Mouse (Mus musculus): ENCODE measurements around the gene Naa20. TPM values are rescaled to one million over a fixed set of nuclear protein-coding genes. Genes with fewer than 3 reads are reported as not detected.

Naa20 gene
- polyA plus RNA-seq, 1 experiment, result not detected

- 81% methylated on average over 8 of the region's 8 CpGs for WGBS
- H3K4me1 ChIP-seq (ENCODE audit: control insufficient read depth, insufficient read depth, low read length), result peaks cover 3% of the 10 kb centered on the region; the same call in 1 of the 2 replicates
- no peak overlapping the region for H3K27ac ChIP-seq (ENCODE audit: insufficient read depth, low read depth, low read length)
- H3K4me3 ChIP-seq (ENCODE audit: insufficient read depth, low read depth, low read length), result no peak overlapping the region
- no peak for TF ChIP-seq CTCF (IDR thresholded peaks at IDR 0.05; ENCODE audit: insufficient read depth, low read depth, low read length)
- TF ChIP-seq POLR2A (IDR thresholded peaks at IDR 0.05; ENCODE audit: insufficient read depth, low read depth, low read length), result no peak
These were observed 35.1 kb downstream of the Naa20 start for GRCm38 (mm10) chr2:145936975-145937374.

GRCm38 (mm10) chr2:145941403-145941802 is 39.5 kb downstream of the Naa20 start:
- no peak overlapping the region for H3K4me3 ChIP-seq (ENCODE audit: insufficient read depth, low read depth, low read length)
- H3K4me1 ChIP-seq (ENCODE audit: control insufficient read depth, insufficient read depth, low read length), result no peaks in the 10 kb centered on the region
- H3K27ac ChIP-seq (ENCODE audit: insufficient read depth, low read depth, low read length), result no peak overlapping the region
- TF ChIP-seq POLR2A (IDR thresholded peaks at IDR 0.05; ENCODE audit: insufficient read depth, low read depth, low read length), result no peak
- no peak for TF ChIP-seq CTCF (IDR thresholded peaks at IDR 0.05; ENCODE audit: insufficient read depth, low read depth, low read length)
- 71% methylated on average over 3 of the region's 3 CpGs for WGBS

DNA sequence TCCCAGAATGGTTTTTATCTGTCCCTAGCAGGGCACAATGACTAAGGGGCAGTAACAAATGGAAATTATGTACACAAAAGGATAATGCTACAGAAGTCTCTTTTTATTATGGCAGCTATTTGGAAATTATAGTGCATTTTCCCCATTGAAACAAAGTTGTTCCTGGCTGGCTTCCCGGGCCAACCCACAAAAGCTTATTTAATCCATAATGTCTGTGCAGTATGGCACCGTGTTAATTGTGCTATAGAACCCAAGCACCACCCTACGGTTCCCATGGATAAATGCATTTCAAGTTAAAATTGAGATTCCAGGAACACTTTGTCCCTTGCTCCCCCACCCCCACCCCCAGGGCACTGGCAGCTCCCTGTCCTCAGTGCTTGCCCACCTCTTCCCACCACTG is 42.4 kb downstream of the Naa20 start:
- WGBS, result 33% methylated on average over 3 of the region's 3 CpGs
- Histone ChIP-seq H3K4me3 (ENCODE audit: insufficient read depth, low read depth, low read length) (no peak overlapping the region), H3K27ac (ENCODE audit: insufficient read depth, low read depth, low read length) (no peak overlapping the region), H3K4me1 (ENCODE audit: control insufficient read depth, insufficient read depth, low read length) (no peaks in the 10 kb centered on the region)
- no peak for TF ChIP-seq CTCF (IDR thresholded peaks at IDR 0.05; ENCODE audit: insufficient read depth, low read depth, low read length)
- no peak for TF ChIP-seq POLR2A (IDR thresholded peaks at IDR 0.05; ENCODE audit: insufficient read depth, low read depth, low read length)

- TF ChIP-seq POLR2A (IDR thresholded peaks at IDR 0.05; ENCODE audit: insufficient read depth, low read depth, low read length) (no peak), CTCF (IDR thresholded peaks at IDR 0.05; ENCODE audit: insufficient read depth, low read depth, low read length) (no peak)
- no peaks in the 10 kb centered on the region for H3K4me1 ChIP-seq (ENCODE audit: control insufficient read depth, insufficient read depth, low read length)
- H3K4me3 ChIP-seq (ENCODE audit: insufficient read depth, low read depth, low read length), result no peak overlapping the region
- no peak overlapping the region for H3K27ac ChIP-seq (ENCODE audit: insufficient read depth, low read depth, low read length)
- 61% methylated on average over 7 of the region's 7 CpGs for WGBS
These were observed 46.6 kb downstream of the Naa20 start for GRCm38 (mm10) chr2:145948402-145948954.

DNA sequence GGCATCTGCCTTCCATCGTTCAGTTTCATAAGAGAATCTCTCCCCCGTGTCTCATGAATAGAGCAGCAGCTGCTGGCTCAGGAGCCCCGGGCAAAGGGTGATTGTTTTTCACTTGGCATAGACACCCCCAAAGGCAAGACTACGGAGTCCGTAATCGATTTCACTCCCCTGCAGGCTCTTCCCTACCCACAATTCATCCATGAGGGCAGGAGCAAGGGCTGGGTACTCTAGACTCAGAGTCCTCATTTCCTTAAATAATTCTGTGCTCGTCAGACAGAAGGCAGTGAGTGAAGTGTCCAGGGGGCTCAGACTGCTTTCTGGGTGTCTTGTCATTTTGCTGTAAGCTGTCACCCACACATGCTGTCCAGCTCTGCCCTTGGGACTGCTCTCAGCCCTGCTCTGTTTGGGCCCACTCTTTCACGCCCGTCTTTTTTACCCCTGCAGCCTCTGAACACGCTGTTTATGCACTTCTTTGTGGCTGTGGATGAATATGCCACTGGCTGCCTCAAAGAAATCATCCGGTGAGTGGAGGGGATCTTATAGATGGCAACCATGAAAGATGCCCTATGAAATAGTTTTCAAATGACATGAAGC is 47.7 kb downstream of the Naa20 start:
- Histone ChIP-seq H3K27ac (ENCODE audit: insufficient read depth, low read depth, low read length) (no peak overlapping the region), H3K4me3 (ENCODE audit: insufficient read depth, low read depth, low read length) (no peak overlapping the region), H3K4me1 (ENCODE audit: control insufficient read depth, insufficient read depth, low read length) (no peaks in the 10 kb centered on the region)
- 48% methylated on average over 11 of the region's 11 CpGs for WGBS
- no peak for TF ChIP-seq CTCF (IDR thresholded peaks at IDR 0.05; ENCODE audit: insufficient read depth, low read depth, low read length)
- no peak for TF ChIP-seq POLR2A (IDR thresholded peaks at IDR 0.05; ENCODE audit: insufficient read depth, low read depth, low read length)

DNA sequence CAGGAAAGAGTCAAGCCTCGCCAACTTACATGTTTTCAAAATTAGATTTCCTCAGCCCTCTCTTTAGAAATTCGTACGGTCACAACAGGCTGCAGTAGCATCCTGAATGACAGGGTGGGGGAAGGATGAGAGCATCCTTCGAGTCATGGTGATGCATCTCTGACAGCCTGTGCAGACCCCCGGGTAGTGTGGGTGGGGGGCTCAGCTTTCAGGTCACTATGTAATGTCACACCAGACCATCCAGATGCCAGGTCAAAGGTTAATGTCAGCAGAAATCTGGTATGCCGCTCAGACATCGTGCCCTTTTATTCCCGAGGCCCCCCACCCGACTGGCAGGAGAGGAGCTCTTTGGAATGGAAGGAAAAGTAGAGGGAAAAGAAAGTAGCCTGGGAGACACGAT is 48.3 kb downstream of the Naa20 start:
- WGBS, result 69% methylated on average over 10 of the region's 10 CpGs
- H3K27ac ChIP-seq (ENCODE audit: insufficient read depth, low read depth, low read length), result no peak overlapping the region
- no peaks in the 10 kb centered on the region for H3K4me1 ChIP-seq (ENCODE audit: control insufficient read depth, insufficient read depth, low read length)
- no peak overlapping the region for H3K4me3 ChIP-seq (ENCODE audit: insufficient read depth, low read depth, low read length)
- TF ChIP-seq CTCF (IDR thresholded peaks at IDR 0.05; ENCODE audit: insufficient read depth, low read depth, low read length) (no peak), POLR2A (IDR thresholded peaks at IDR 0.05; ENCODE audit: insufficient read depth, low read depth, low read length) (no peak)

DNA sequence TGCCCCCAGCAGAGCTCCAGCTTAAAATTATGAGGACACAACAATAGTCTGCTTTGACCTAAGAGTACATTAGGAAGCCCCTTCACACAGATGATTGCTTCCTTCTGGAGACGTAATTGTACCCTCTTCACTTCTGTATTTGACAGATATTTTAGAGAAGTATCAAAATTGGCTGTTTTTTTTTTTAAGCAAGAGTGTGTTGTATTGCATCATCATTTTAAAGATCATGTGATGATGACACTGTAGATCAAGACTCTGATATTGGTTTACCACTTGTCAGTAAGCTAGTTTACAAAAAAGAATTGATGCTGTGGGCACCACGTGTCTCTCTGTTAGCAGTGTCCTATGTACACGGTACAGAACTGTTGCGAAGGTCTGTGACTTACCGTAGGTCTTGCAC is 50.8 kb downstream of the Naa20 start:
- no peak overlapping the region for H3K27ac ChIP-seq (ENCODE audit: insufficient read depth, low read depth, low read length)
- WGBS, result 92% methylated on average over 5 of the region's 5 CpGs
- no peaks in the 10 kb centered on the region for H3K4me1 ChIP-seq (ENCODE audit: control insufficient read depth, insufficient read depth, low read length)
- H3K4me3 ChIP-seq (ENCODE audit: insufficient read depth, low read depth, low read length), result no peak overlapping the region
- TF ChIP-seq POLR2A (IDR thresholded peaks at IDR 0.05; ENCODE audit: insufficient read depth, low read depth, low read length), result no peak
- no peak for TF ChIP-seq CTCF (IDR thresholded peaks at IDR 0.05; ENCODE audit: insufficient read depth, low read depth, low read length)

- Histone ChIP-seq H3K4me3 (ENCODE audit: insufficient read depth, low read depth, low read length) (no peak overlapping the region), H3K27ac (ENCODE audit: insufficient read depth, low read depth, low read length) (no peak overlapping the region), H3K4me1 (ENCODE audit: control insufficient read depth, insufficient read depth, low read length) (no peaks in the 10 kb centered on the region)
- TF ChIP-seq CTCF (IDR thresholded peaks at IDR 0.05; ENCODE audit: insufficient read depth, low read depth, low read length), result no peak
- no peak for TF ChIP-seq POLR2A (IDR thresholded peaks at IDR 0.05; ENCODE audit: insufficient read depth, low read depth, low read length)
- WGBS, result 24% methylated on average over 10 of the region's 10 CpGs
These were observed 53.9 kb downstream of the Naa20 start for GRCm38 (mm10) chr2:145955844-145956243.

GRCm38 (mm10) chr2:145956318-145956717 is 54.4 kb downstream of the Naa20 start:
- Histone ChIP-seq H3K4me1 (ENCODE audit: control insufficient read depth, insufficient read depth, low read length) (no peaks in the 10 kb centered on the region), H3K4me3 (ENCODE audit: insufficient read depth, low read depth, low read length) (no peak overlapping the region), H3K27ac (ENCODE audit: insufficient read depth, low read depth, low read length) (no peak overlapping the region)
- TF ChIP-seq POLR2A (IDR thresholded peaks at IDR 0.05; ENCODE audit: insufficient read depth, low read depth, low read length) (no peak), CTCF (IDR thresholded peaks at IDR 0.05; ENCODE audit: insufficient read depth, low read depth, low read length) (no peak)
- 36% methylated on average over 5 of the region's 5 CpGs for WGBS
